Mouse (Mus musculus): ENCODE data around the gene C87436.
"Not testable (repeated sequence)": the region's sequence is repeated elsewhere in the genome, so short reads cannot be mapped to it uniquely, and the experiment has no call there.

The C87436 gene

GRCm38 (mm10) chr6:86485943-86486640 is 47.9 kb downstream of the C87436 start:
- peak in 1 of 2 experiments; percentile 40 for DNase-seq

- peak; percentile 82 to 88 for DNase-seq
These were observed 49.4 kb downstream of the C87436 start for GRCm38 (mm10) chr6:86487358-86488148.

- DNase-seq = no peak
These were observed 49.9 kb downstream of the C87436 start for GRCm38 (mm10) chr6:86488149-86488485.

GRCm38 (mm10) chr6:86489945-86490344 is 51.8 kb downstream of the C87436 start:
- DNase-seq = no peak

- DNase-seq = not testable (repeated sequence)
These were observed 52.2 kb downstream of the C87436 start for GRCm38 (mm10) chr6:86490413-86490812.

- no peak for DNase-seq
These were observed 55.5 kb downstream of the C87436 start for GRCm38 (mm10) chr6:86493469-86494263.

- no peak for DNase-seq
These were observed 56.6 kb downstream of the C87436 start for GRCm38 (mm10) chr6:86494767-86495166.

- DNase-seq = no peak
These were observed 57.5 kb downstream of the C87436 start for GRCm38 (mm10) chr6:86495661-86496060.

GRCm38 (mm10) chr6:86496127-86496526 is 58.0 kb downstream of the C87436 start:
- DNase-seq = peak in 1 of 2 experiments; percentile 43

GRCm38 (mm10) chr6:86496585-86496984 is 58.4 kb downstream of the C87436 start:
- peak; percentile 21 to 48 for DNase-seq

- peak; percentile 57 to 76 for DNase-seq
These were observed 59.1 kb downstream of the C87436 start for GRCm38 (mm10) chr6:86497071-86497815.

- DNase-seq = peak; percentile 29 to 55
These were observed 60.0 kb downstream of the C87436 start for GRCm38 (mm10) chr6:86497942-86498732.

GRCm38 (mm10) chr6:86499571-86500109 is 61.5 kb downstream of the C87436 start:
- peak; percentile 31 to 53 for DNase-seq

- DNase-seq = no peak
These were observed 65.3 kb downstream of the C87436 start for GRCm38 (mm10) chr6:86503513-86503912.

GRCm38 (mm10) chr6:86505671-86506070 is 67.5 kb downstream of the C87436 start:
- DNase-seq = no peak

- no peak for DNase-seq
These were observed 68.1 kb downstream of the C87436 start for GRCm38 (mm10) chr6:86506309-86506708.

GRCm38 (mm10) chr6:86507116-86507515 is 68.9 kb downstream of the C87436 start:
- DNase-seq = no peak

- DNase-seq = no peak
These were observed 70.6 kb downstream of the C87436 start for GRCm38 (mm10) chr6:86508736-86509135.

GRCm38 (mm10) chr6:86509194-86509865 is 71.2 kb downstream of the C87436 start:
- DNase-seq = no peak

- no peak for DNase-seq
These were observed 71.7 kb downstream of the C87436 start for GRCm38 (mm10) chr6:86509866-86510200.

- DNase-seq = no peak
These were observed 72.8 kb downstream of the C87436 start for GRCm38 (mm10) chr6:86510979-86511378.
